Mouse (Mus musculus) megakaryocyte, adult 5-6 weeks (primary cell): ENCODE measurements around the gene Nxpe3. TPM values are rescaled to one million over a fixed set of nuclear protein-coding genes. Genes with fewer than 3 reads are reported as not detected.
"Not testable (repeated sequence)": the region's sequence is repeated elsewhere in the genome, so short reads cannot be mapped to it uniquely, and the experiment has no call there.

Experiments used
- ATAC-seq: 2 replicates; pipeline ENCODE4 v1.8.0; 2016; ENCODE audit warnings: mild to moderate bottlenecking, inconsistent platforms; ENCODE audit not compliant: poor library complexity, severe bottlenecking
- total RNA-seq, 2 experiments: library from RNA; stranded (forward) in 1 of 2; stranded (reverse) in 1 of 2; fragments of 153-499, 151-499 nt in 1 of 2; fragments of 221-1000, 200-1000 nt in 1 of 2; gene quantifications; 2 replicates each; pipeline versions ENCODE4 v1.2.3 to v1.2.4; 2015 to 2017

Nxpe3 gene
- total RNA-seq, 2 experiments from 2014 or later: 2.1 to 2.4 TPM

DNA sequence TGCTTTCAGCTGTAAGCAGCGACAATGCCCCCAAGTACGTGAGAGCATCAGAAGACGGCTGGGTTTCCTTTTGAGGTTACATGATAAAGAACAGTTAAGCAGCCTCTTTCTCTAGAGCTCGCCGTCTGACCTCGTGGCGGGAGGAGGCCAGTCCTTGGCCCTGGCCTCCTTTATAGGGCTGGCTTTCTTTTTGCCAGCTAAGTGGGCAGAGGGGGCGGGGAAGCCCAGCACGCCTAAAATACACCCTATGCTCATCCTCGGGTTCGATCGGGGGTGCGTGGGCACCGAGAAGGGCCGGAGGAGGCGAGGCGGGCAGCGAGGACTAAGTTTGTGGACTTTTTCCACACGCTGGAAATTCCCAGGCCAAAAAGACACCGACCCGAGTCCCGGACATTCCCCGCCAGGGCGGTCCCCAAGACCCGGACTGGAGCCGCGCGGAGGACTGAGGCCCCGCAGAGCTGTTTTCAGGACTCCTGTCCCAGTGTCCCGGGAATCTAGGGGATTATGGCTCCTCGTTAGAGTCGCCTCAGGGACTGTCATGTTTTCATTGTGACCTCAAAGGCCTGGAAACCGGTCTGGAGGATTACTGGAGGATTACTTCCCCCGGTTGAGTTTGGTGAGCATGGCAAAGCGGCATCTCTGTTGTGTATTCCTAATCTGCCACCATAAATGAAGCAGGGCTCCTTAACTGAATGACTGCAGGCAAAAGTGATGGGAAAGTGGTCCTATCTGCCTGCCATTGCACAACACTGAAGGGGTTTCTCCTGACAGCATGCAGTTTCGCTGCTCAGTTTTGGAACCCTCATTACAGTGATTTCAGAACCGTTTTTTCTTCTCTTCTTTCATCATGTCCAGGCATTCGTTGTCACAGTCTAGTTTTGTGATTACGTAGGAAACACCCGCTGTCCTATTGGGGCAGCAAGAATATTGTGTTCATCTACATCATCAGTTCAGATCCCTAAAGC is 56.3 kb downstream of the Nxpe3 start, which contains the start of gene Nfkbiz:
TSS of gene Nfkbiz (minus strand) at position 390 of the 965 bp plus-strand sequence.
- peak; percentile 72 for ATAC-seq

- ATAC-seq: no peak
Measured at GRCm38 (mm10) chr16:55838129-55838509, 57.0 kb downstream of the Nxpe3 start.

- ATAC-seq: not testable (repeated sequence)
Measured at GRCm38 (mm10) chr16:55837653-55838052, 57.4 kb downstream of the Nxpe3 start.

GRCm38 (mm10) chr16:55837168-55837567 is 57.9 kb downstream of the Nxpe3 start:
- no peak for ATAC-seq

DNA sequence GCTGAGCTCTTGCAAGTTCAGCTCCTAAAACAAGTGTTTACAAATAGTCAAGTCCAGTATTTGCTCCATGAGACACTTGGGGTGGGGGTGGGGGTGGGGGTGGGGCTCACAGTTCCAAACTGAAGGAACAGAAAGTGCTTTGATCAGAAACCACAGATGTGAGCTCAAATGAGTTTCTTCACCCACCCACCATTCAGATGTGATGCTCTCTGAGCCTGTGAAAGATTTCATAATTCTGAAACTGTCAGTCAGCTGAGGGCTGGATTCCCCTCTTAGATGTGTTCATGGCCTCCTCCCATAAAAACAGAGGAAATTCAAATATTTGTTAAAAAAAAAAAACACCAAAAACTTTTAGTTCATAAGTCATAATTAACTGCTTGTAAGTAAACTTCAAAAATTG is 59.3 kb downstream of the Nxpe3 start:
- ATAC-seq: peak; percentile 36

- ATAC-seq: no peak
Measured at GRCm38 (mm10) chr16:55832617-55833016, 62.5 kb downstream of the Nxpe3 start.

DNA sequence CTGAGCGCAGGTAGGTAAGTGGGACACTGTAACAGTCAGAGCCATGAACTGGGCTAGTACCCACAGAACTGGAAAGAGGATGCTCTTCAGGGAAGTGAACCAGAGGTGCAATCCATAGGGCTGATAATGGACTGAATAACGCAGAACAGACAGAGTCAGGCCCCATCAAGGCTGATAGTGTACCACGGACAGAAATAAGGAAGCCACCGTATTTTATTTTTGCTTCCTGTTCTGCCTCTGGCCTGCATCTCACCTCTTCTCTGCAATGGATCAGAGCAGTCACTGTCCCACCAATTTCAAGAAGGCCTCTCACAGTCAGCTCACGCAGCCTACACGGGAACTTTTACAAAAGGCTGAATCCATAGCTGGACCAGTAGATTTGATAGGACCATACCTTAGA is 63.0 kb downstream of the Nxpe3 start:
- ATAC-seq: peak; percentile 64

DNA sequence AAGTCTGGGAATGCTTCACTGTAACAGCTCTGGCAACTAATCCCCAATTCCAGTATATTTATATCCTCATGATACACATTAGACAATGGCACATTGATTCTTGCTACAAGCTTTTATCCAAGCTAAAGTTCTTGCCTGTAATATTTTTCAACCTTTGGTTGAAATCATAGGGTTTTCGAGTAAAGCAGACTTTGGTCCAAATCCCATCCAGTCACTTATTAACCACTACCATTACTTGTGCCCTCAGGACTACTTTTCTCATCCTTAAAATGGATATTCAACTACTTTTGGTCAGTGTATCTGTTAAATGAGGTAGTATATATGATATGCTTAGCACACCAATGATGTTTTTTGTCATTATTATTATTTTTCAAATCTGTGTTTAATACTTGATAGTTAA is 63.6 kb downstream of the Nxpe3 start:
- ATAC-seq: no peak

GRCm38 (mm10) chr16:55823398-55824155 is 71.5 kb downstream of the Nxpe3 start:
- ATAC-seq: no peak

- no peak for ATAC-seq
Measured at GRCm38 (mm10) chr16:55822741-55823397, 72.2 kb downstream of the Nxpe3 start.

GRCm38 (mm10) chr16:55821997-55822740 is 72.9 kb downstream of the Nxpe3 start:
- ATAC-seq: peak; percentile 78

DNA sequence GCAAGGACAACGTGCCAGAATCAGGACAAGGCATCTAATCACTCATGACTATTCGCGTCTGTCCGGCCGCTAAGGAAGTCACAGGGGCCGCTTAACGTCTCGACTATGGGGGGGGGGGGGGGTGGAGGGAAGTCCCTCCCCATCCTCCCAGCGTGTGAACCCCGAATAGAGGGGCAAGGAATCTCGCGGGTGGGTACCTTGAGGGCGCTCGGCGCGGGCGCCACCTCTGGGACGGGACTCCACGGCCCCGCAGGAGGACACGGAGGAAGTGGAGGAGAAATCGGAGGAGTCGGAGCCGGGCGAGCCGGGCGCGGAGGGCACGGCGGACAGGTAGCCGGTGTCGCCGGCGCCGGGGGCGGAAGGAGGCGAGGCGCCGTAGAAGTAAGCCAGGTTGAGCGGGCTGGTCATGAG is 73.5 kb downstream of the Nxpe3 start:
- peak; percentile 16 for ATAC-seq

- peak; percentile 27 for ATAC-seq
Measured at GRCm38 (mm10) chr16:55820916-55821570, 74.0 kb downstream of the Nxpe3 start.

- no peak for ATAC-seq
Measured at GRCm38 (mm10) chr16:55820161-55820915, 74.7 kb downstream of the Nxpe3 start.

DNA sequence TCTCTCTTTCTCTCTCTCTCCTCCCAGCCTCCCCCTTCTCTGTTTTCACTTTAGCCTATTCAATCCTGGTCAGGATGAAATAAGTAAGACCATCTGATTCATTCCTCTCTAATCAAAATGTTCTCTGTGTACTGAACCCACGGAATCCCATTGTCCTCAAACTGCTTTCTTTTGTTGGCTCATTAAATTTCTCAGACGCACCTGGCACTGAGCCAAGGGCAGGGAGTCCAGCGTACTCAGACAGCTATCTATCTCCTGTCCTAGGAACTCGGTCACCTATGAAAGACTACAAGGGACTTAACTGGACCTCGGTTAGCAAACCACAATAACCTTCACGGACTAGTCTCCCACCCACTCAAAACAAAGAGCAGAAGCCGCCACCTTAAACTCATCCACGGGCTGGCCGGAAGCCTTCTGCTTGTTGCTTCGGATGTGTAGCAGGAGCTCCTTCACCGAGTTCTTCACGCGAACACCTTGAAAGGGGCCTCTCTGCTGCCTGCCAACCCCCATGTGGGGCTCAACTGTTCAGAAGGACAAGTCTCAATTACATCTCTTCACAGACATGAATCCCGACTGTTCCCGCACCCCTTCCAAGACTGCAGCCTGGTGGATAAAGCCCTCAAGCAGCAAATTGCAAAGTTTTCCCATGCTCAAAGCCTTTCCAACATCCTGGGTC is 75.8 kb downstream of the Nxpe3 start:
- no peak for ATAC-seq

- no peak for ATAC-seq
Measured at GRCm38 (mm10) chr16:55817717-55818515, 77.2 kb downstream of the Nxpe3 start.

DNA sequence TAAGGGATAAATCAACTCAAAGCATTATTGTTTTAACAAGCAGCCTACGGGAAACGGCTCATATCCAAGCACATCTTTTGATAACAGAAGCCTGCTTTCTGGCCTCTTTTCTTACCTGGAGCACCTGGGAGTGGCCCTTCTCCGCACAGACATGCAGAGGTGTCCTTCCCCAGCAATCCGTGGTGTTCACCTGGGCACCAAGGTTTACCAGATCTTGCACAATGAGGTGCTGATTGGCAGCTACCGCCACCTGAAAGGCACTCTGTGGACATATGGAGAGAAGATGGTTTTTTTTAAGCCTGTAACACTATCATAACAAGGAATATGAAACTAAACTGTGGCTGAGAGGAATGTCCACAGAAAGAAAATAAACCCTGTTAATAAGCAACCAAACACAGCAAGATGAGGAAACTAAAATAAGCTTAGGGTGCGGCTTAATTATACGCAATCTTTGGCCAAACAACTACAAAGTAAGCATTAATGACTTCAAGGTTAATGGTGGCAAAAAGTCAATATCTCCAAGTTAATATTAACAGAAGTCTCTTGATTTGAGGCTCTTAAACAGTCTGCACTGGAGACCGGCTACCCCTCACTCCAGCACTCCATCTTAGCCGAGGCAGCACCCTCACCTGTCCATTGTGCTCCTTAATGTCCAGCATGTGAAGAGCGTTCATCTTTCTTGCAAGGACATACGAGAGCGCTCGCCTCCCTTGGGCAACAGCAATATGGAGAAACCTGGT is 78.7 kb downstream of the Nxpe3 start:
- ATAC-seq: no peak
